Mouse (Mus musculus): ENCODE measurements at regions not wholly inside any gene's neighbourhood (a gene's known extent, or its start where the extent isn't known, plus 50 kb on each side); places are given as distances from the start of the nearest gene placed in this dataset.
A peak's percentile ranks its signal among the peaks of the same experiment; 100 is the strongest.

- Histone ChIP-seq H3K4me1 (ENCODE audit: insufficient read depth) (no peaks in the 10 kb centered on the region), H3K9me3 (ENCODE audit: low read length) (no peaks in the 10 kb centered on the region), H3K27ac (ENCODE audit: low read depth, low read length) (no peak overlapping the region), H3K4me3 (ENCODE audit: low read depth, low read length) (no peak overlapping the region), H3K27me3 (ENCODE audit: insufficient read depth, low read length) (no peaks in the 10 kb centered on the region), H3K36me3 (ENCODE audit: insufficient read depth) (no peaks in the 10 kb centered on the region), H3K4me2 (ENCODE audit: low read depth) (no peak overlapping the region), H3K9ac (no peak overlapping the region)
- DNase-seq = no peak
- no peak for ATAC-seq
- no peak for TF ChIP-seq CTCF (IDR thresholded peaks at IDR 0.05; ENCODE audit: low read depth)
Measured at GRCm38 (mm10) chr10:101486504-101486903, 194.8 kb upstream of the Mgat4c start.

GRCm38 (mm10) chr10:101490418-101491055, 190.8 kb upstream of the Mgat4c start:
- H3K9me3 ChIP-seq (ENCODE audit: low read length) = no peaks in the 10 kb centered on the region
- H3K27ac ChIP-seq (ENCODE audit: low read depth, low read length) = no peak overlapping the region
- no peak overlapping the region for H3K4me2 ChIP-seq (ENCODE audit: low read depth)
- ATAC-seq = no peak
- H3K27me3 ChIP-seq (ENCODE audit: insufficient read depth, low read length) = no peaks in the 10 kb centered on the region
- DNase-seq = no peak
- no peak overlapping the region for H3K4me3 ChIP-seq (ENCODE audit: low read depth, low read length)
- H3K36me3 ChIP-seq (ENCODE audit: insufficient read depth) = no peaks in the 10 kb centered on the region
- TF ChIP-seq CTCF (IDR thresholded peaks at IDR 0.05; ENCODE audit: low read depth) = no peak
- H3K9ac ChIP-seq = no peak overlapping the region
- H3K4me1 ChIP-seq (ENCODE audit: insufficient read depth) = no peaks in the 10 kb centered on the region
- 19% methylated on average over 1 of the region's 1 CpGs for WGBS

- Histone ChIP-seq H3K9me3 (ENCODE audit: low read length) (no peaks in the 10 kb centered on the region), H3K9ac (no peak overlapping the region), H3K27ac (ENCODE audit: low read depth, low read length) (no peak overlapping the region), H3K4me2 (ENCODE audit: low read depth) (no peak overlapping the region), H3K27me3 (ENCODE audit: insufficient read depth, low read length) (no peaks in the 10 kb centered on the region), H3K36me3 (ENCODE audit: insufficient read depth) (no peaks in the 10 kb centered on the region), H3K4me3 (ENCODE audit: low read depth, low read length) (no peak overlapping the region), H3K4me1 (ENCODE audit: insufficient read depth) (no peaks in the 10 kb centered on the region)
- TF ChIP-seq CTCF (IDR thresholded peaks at IDR 0.05; ENCODE audit: low read depth) = no peak
- WGBS = 51% methylated on average over 3 of the region's 3 CpGs
- no peak; the same call in 1 of the 2 replicates for ATAC-seq
- no peak for DNase-seq
Measured at GRCm38 (mm10) chr10:101515087-101515486, 166.2 kb upstream of the Mgat4c start.

- Histone ChIP-seq H3K27me3 (ENCODE audit: insufficient read depth, low read length) (no peaks in the 10 kb centered on the region), H3K4me3 (ENCODE audit: low read depth, low read length) (no peak overlapping the region), H3K27ac (ENCODE audit: low read depth, low read length) (no peak overlapping the region), H3K4me2 (ENCODE audit: low read depth) (0 out of 2 replicates have a peak overlapping the region, but pooled peaks have one; percentile 19), H3K4me1 (ENCODE audit: insufficient read depth) (no peaks in the 10 kb centered on the region), H3K36me3 (ENCODE audit: insufficient read depth) (no peaks in the 10 kb centered on the region), H3K9me3 (ENCODE audit: low read length) (no peaks in the 10 kb centered on the region), H3K9ac (no peak overlapping the region)
- ATAC-seq = peak; percentile 74
- DNase-seq = peak; percentile 58
- WGBS = 26% methylated on average over 3 of the region's 3 CpGs
- no peak for TF ChIP-seq CTCF (IDR thresholded peaks at IDR 0.05; ENCODE audit: low read depth)
Measured at GRCm38 (mm10) chr10:101516930-101517329, 164.4 kb upstream of the Mgat4c start.

GRCm38 (mm10) chr10:101532325-101532724, 149.0 kb upstream of the Mgat4c start:
- Histone ChIP-seq H3K36me3 (ENCODE audit: insufficient read depth) (no peaks in the 10 kb centered on the region), H3K4me1 (ENCODE audit: insufficient read depth) (no peaks in the 10 kb centered on the region), H3K9ac (no peak overlapping the region), H3K27me3 (ENCODE audit: insufficient read depth, low read length) (no peaks in the 10 kb centered on the region), H3K27ac (ENCODE audit: low read depth, low read length) (no peak overlapping the region), H3K4me2 (ENCODE audit: low read depth) (no peak overlapping the region), H3K4me3 (ENCODE audit: low read depth, low read length) (no peak overlapping the region), H3K9me3 (ENCODE audit: low read length) (no peaks in the 10 kb centered on the region)
- DNase-seq (no peak), ATAC-seq (no peak)
- 55% methylated on average over 2 of the region's 2 CpGs for WGBS
- no peak for TF ChIP-seq CTCF (IDR thresholded peaks at IDR 0.05; ENCODE audit: low read depth)

- Histone ChIP-seq H3K9me3 (ENCODE audit: low read length) (no peaks in the 10 kb centered on the region), H3K4me2 (ENCODE audit: low read depth) (no peak overlapping the region), H3K27me3 (ENCODE audit: insufficient read depth, low read length) (no peaks in the 10 kb centered on the region), H3K4me1 (ENCODE audit: insufficient read depth) (no peaks in the 10 kb centered on the region), H3K36me3 (ENCODE audit: insufficient read depth) (no peaks in the 10 kb centered on the region), H3K9ac (no peak overlapping the region), H3K27ac (ENCODE audit: low read depth, low read length) (no peak overlapping the region), H3K4me3 (ENCODE audit: low read depth, low read length) (no peak overlapping the region)
- ATAC-seq = no peak
- WGBS = 66% methylated on average over 1 of the region's 1 CpGs
- TF ChIP-seq CTCF (IDR thresholded peaks at IDR 0.05; ENCODE audit: low read depth) = no peak
- DNase-seq = no peak
Measured at GRCm38 (mm10) chr10:101544203-101544602, 137.1 kb upstream of the Mgat4c start.

GRCm38 (mm10) chr10:101550645-101551044, 130.6 kb upstream of the Mgat4c start:
- WGBS = 81% methylated on average over 3 of the region's 3 CpGs
- no peak for TF ChIP-seq CTCF (IDR thresholded peaks at IDR 0.05; ENCODE audit: low read depth)
- no peak overlapping the region for H3K27ac ChIP-seq (ENCODE audit: low read depth, low read length)
- no peaks in the 10 kb centered on the region for H3K27me3 ChIP-seq (ENCODE audit: insufficient read depth, low read length)
- H3K36me3 ChIP-seq (ENCODE audit: insufficient read depth) = no peaks in the 10 kb centered on the region
- no peaks in the 10 kb centered on the region for H3K9me3 ChIP-seq (ENCODE audit: low read length)
- no peak overlapping the region for H3K4me2 ChIP-seq (ENCODE audit: low read depth)
- no peak overlapping the region for H3K9ac ChIP-seq
- DNase-seq (no peak), ATAC-seq (no peak)
- H3K4me3 ChIP-seq (ENCODE audit: low read depth, low read length) = no peak overlapping the region
- H3K4me1 ChIP-seq (ENCODE audit: insufficient read depth) = no peaks in the 10 kb centered on the region

All from forebrain, postnatal 0 days (tissue).